Mouse (Mus musculus): ENCODE measurements around the gene 4921511M17Rik. TPM values are rescaled to one million over a fixed set of nuclear protein-coding genes. Genes with fewer than 3 reads are reported as not detected.
"Not testable (repeated sequence)": the region's sequence is repeated elsewhere in the genome, so short reads cannot be mapped to it uniquely, and the experiment has no call there.

The 4921511M17Rik gene
- polyA plus RNA-seq (2016; fragmentation: Nextera tagmentation; extraction: Ambion mirVana), result not detected in 2 replicates

DNA sequence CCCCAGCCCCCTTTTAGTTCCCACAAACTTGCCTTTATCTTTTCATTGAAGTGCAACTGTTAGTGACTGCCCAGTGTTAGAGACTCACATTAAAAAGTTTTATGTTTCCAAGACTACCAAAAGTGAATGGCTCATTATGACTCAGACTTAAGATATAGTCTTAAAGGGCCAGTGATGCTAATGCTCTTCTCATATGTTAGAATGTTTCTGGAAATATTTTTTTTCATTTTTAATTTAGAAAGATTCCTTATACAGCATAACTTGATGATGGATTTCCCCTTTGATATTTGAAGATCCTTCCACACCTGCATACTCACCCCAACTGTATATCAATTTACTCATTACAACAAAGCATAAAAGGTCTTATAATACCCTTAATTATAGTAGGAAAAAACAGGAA lies at the start of gene 4921511M17Rik:
Gene 4921511M17Rik (minus strand): TSS at position 101 of the 400 bp plus-strand sequence.
- not testable (repeated sequence) for DNase-seq (ENCODE audit: low spot score); H3K4me3 ChIP-seq; H3K27ac ChIP-seq; H3K36me3 ChIP-seq; H3K9me3 ChIP-seq; H3K4me1 ChIP-seq (replicated peaks); H3K27me3 ChIP-seq (ENCODE audit: insufficient read depth, poor library complexity, severe bottlenecking)

DNA sequence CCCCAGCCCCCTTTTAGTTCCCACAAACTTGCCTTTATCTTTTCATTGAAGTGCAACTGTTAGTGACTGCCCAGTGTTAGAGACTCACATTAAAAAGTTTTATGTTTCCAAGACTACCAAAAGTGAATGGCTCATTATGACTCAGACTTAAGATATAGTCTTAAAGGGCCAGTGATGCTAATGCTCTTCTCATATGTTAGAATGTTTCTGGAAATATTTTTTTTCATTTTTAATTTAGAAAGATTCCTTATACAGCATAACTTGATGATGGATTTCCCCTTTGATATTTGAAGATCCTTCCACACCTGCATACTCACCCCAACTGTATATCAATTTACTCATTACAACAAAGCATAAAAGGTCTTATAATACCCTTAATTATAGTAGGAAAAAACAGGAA lies 21.3 kb upstream of the 4921511M17Rik start, which contains the start of gene Gm10057:
Gene Gm10057 (minus strand): TSS at position 101 of the 400 bp plus-strand sequence.
- not testable (repeated sequence) for H3K27ac ChIP-seq; H3K9me3 ChIP-seq; DNase-seq (ENCODE audit: low spot score); H3K27me3 ChIP-seq (ENCODE audit: insufficient read depth, poor library complexity, severe bottlenecking); H3K4me1 ChIP-seq (replicated peaks); H3K4me3 ChIP-seq; H3K36me3 ChIP-seq

DNA sequence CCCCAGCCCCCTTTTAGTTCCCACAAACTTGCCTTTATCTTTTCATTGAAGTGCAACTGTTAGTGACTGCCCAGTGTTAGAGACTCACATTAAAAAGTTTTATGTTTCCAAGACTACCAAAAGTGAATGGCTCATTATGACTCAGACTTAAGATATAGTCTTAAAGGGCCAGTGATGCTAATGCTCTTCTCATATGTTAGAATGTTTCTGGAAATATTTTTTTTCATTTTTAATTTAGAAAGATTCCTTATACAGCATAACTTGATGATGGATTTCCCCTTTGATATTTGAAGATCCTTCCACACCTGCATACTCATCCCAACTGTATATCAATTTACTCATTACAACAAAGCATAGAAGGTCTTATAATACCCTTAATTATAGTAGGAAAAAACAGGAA lies 21.1 kb downstream of the 4921511M17Rik start, which contains the start of gene Samt1:
Gene Samt1 (minus strand): TSS at position 101 of the 400 bp plus-strand sequence.
- H3K27me3 ChIP-seq (ENCODE audit: insufficient read depth, poor library complexity, severe bottlenecking); H3K9me3 ChIP-seq; H3K4me1 ChIP-seq (replicated peaks); H3K36me3 ChIP-seq; H3K27ac ChIP-seq; H3K4me3 ChIP-seq; DNase-seq (ENCODE audit: low spot score): not testable (repeated sequence)

DNA sequence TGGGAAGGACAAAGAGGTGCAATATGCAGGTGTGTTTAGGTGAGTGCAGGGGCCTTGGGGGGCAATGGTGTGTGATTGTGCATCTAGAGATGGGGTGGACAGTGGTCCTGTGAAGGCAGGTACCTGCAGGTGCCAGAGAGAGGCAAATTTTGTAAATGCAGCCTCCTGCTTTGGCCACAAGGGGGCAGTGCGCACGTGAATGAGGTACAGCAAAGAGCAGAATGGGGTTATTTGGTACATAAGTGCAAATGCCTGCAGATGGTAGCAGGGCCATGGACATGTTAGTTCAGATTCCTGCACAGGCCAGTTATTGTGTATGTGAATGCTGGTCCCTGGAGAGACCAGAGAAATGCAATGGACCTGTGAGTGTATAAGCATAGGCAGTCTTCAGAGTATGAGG lies 56.7 kb downstream of the 4921511M17Rik start:
- H3K4me3 ChIP-seq, result not testable (repeated sequence)

DNA sequence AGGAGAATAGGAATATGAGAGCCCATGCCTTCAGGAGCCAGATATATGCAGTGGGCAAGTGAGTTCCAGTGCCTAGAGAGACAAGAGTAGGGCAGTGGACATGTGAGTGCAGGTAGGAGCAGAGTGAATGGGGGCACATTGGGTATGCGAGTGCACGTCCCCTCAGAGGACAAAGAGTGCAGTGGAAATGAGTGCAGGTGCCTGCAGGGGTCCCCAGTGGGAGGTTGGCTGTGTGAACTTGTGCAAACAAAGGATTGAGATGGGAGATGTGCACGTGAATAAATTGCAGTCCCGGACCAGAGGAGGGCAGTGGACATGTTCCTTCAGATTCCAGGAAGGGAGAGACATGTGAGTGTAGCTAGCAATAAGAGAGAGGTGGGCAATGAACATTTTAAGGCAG lies 57.2 kb downstream of the 4921511M17Rik start:
- not testable (repeated sequence) for DNase-seq (ENCODE audit: low spot score); H3K36me3 ChIP-seq; H3K4me3 ChIP-seq; H3K4me1 ChIP-seq (replicated peaks); H3K9me3 ChIP-seq; H3K27me3 ChIP-seq (ENCODE audit: insufficient read depth, poor library complexity, severe bottlenecking); H3K27ac ChIP-seq
- 25% methylated on average over 4 of the region's 4 CpGs for WGBS

More for the DNA sequence above, 56.7 kb downstream of the 4921511M17Rik start:
- H3K27me3 ChIP-seq (ENCODE audit: insufficient read depth, poor library complexity, severe bottlenecking); H3K9me3 ChIP-seq; DNase-seq (ENCODE audit: low spot score); H3K27ac ChIP-seq; H3K36me3 ChIP-seq; H3K4me1 ChIP-seq (replicated peaks): not testable (repeated sequence)
- no CpG with 5 or more reads among the region's 2 CpGs for WGBS

DNA sequence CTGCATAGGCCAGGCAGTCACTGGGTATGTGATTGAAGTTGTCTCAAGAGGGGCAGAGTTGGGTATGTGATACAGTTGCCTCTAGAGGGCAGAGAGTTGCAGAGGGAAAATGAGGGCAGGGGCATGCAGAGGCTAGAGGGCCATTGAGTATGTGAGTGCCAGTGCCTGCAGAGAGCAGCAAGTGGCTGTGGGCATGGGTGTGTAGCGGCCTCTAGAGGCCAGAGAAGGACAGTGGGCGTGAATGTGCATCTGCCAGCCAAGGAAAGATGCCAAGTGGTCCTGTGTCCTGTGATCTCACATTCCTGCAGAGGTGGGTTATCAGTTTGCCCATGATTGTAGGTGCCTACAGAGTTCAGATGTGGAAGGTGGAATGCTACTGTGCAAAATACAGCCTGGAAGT lies 59.2 kb downstream of the 4921511M17Rik start:
- peak; percentile 3 for DNase-seq (ENCODE audit: low spot score)
- Histone ChIP-seq H3K27me3 (ENCODE audit: insufficient read depth, poor library complexity, severe bottlenecking) (no peaks in the 10 kb centered on the region), H3K4me1 (replicated peaks) (no peaks in the 10 kb centered on the region), H3K27ac (no peak overlapping the region), H3K4me3 (no peak overlapping the region), H3K9me3 (peaks cover 3% of the 10 kb centered on the region; the same call in 1 of the 2 replicates), H3K36me3 (no peaks in the 10 kb centered on the region)
- WGBS, result 13% methylated on average over 2 of the region's 2 CpGs

Other genes with a start within 250 kb of the 4921511M17Rik start
- gene Spin2c, start 201.6 kb downstream of the 4921511M17Rik start, polyA plus RNA-seq (2016; fragmentation: Nextera tagmentation; extraction: Ambion mirVana), result 19.7 and 19.9 TPM in 2 replicates
- not detected in 2 replicates for gene Samt1, start 21.2 kb downstream of the 4921511M17Rik start, polyA plus RNA-seq (2016; fragmentation: Nextera tagmentation; extraction: Ambion mirVana)
- not detected in 2 replicates for gene Gm10057, start 21.2 kb upstream of the 4921511M17Rik start, polyA plus RNA-seq (2016; fragmentation: Nextera tagmentation; extraction: Ambion mirVana)
- not detected in 2 replicates for gene Gm15140, start 86.9 kb upstream of the 4921511M17Rik start, polyA plus RNA-seq (2016; fragmentation: Nextera tagmentation; extraction: Ambion mirVana)